Mouse (Mus musculus): ENCODE measurements around the gene Tuba4a.

- no peak for TF ChIP-seq CTCF (IDR thresholded peaks at IDR 0.05; ENCODE audit: borderline replicate concordance, insufficient read depth, low read depth, low read length)
- TF ChIP-seq POLR2A (IDR thresholded peaks at IDR 0.05; ENCODE audit: borderline replicate concordance, insufficient read depth, low read length), result no peak
These were observed 40.1 kb downstream of the Tuba4a start for GRCm38 (mm10) chr1:75179334-75180104.
